Mouse (Mus musculus) kidney, postnatal 0 days (tissue): Measurements from ENCODE around the gene Cryba4. TPM values are rescaled to one million over a fixed set of nuclear protein-coding genes. Genes with fewer than 3 reads are reported as not detected.

Experiments
- ATAC-seq: fragments of 200-750 bp; cut with Nextera tagmentation; replicated peaks from 2 replicates; pipeline ENCODE4 v1.8.0; 2017; ENCODE audit warnings: low read depth, moderate number of reproducible peaks, moderate TSS enrichment, moderate library complexity; ENCODE audit not compliant: low FRiP score
- DNase-seq: peaks from one replicate; pipeline ENCODE4 v3.0.0-alpha.2; 2016; ENCODE audit warnings: low spot score
- H3K27ac ChIP-seq: fragments of 300-500 bp; sonication (generic); 2 replicates; pipeline ENCODE4 v1.5.1; 2014; ENCODE audit warnings: mild to moderate bottlenecking
- H3K27me3 ChIP-seq: fragments of 300-500 bp; sonication (generic); 2 replicates; pipeline ENCODE4 v1.6.1; 2014; ENCODE audit warnings: low read length, mixed read lengths; ENCODE audit not compliant: insufficient read depth
- H3K36me3 ChIP-seq: fragments of 300-500 bp; sonication (generic); 2 replicates; pipeline ENCODE4 v1.6.1; 2014; ENCODE audit warnings: low read length, mixed read lengths; ENCODE audit not compliant: insufficient read depth
- H3K4me1 ChIP-seq: fragments of 300-500 bp; sonication (generic); replicated peaks from 2 replicates; pipeline ENCODE4 v1.6.1; 2014; ENCODE audit warnings: antibody characterized with exemption, low read length, mixed read lengths; ENCODE audit not compliant: insufficient read depth
- H3K4me2 ChIP-seq: fragments of 300-500 bp; sonication (generic); 2 replicates; pipeline ENCODE4 v1.6.1; 2014; ENCODE audit warnings: mild to moderate bottlenecking, low read length, moderate library complexity, mixed read lengths
- H3K4me3 ChIP-seq: fragments of 300-500 bp; sonication (generic); replicated peaks from 2 replicates; pipeline ENCODE4 v1.5.1; 2014; ENCODE audit warnings: low read depth, low read length
- H3K9ac ChIP-seq: fragments of 300-500 bp; sonication (generic); 2 replicates; pipeline ENCODE4 v1.6.1; 2014; ENCODE audit warnings: low read depth, low read length
- H3K9me3 ChIP-seq: fragments of 300-500 bp; sonication (generic); replicated peaks from 2 replicates; pipeline ENCODE4 v1.6.1; 2016; ENCODE audit warnings: low read length, inconsistent platforms, mixed read lengths
- CTCF ChIP-seq: IDR thresholded peaks from 2 replicates; pipeline ENCODE4 v1.5.1; 2016; ENCODE audit warnings: antibody characterized with exemption, low read depth, mild to moderate bottlenecking, moderate library complexity
- WGBS: fragments of 180-500 bp; shearing (Covaris S2); extraction: QIAGEN DNeasy Blood & Tissue Kit; methylation state at CpG from one replicate; pipeline ENCODE4 v1.1.7; 2014; 5-methylcytosine and 5-hydroxymethylcytosine counted together
- polyA plus RNA-seq: library from polyadenylated mRNA; unstranded; fragments of >200 nt; fragmentation: Nextera tagmentation; extraction: Ambion mirVana; gene quantifications from 2 replicates; pipeline ENCODE4 v1.2.1, GENCODE M21; 2015

The Cryba4 gene
- polyA plus RNA-seq, 1 experiment from 2014 or later, result 0.58 TPM

GRCm38 (mm10) chr5:112210104-112210503 is 42.2 kb downstream of the Cryba4 start:
- H3K36me3 ChIP-seq, result no peaks in the 10 kb centered on the region
- no peak overlapping the region for H3K4me3 ChIP-seq
- WGBS, result 33% methylated on average over 8 of the region's 8 CpGs
- ATAC-seq, result no peak
- peak; percentile 93 for TF ChIP-seq CTCF
- no peak overlapping the region for H3K27ac ChIP-seq
- 0 out of 2 replicates have a peak, but pooled peaks cover 3% of the 10 kb centered on the region for H3K4me1 ChIP-seq
- H3K4me2 ChIP-seq, result no peak overlapping the region
- H3K27me3 ChIP-seq, result no peaks in the 10 kb centered on the region
- no peaks in the 10 kb centered on the region for H3K9me3 ChIP-seq
- DNase-seq, result peak; percentile 67
- no peak overlapping the region for H3K9ac ChIP-seq

- Histone ChIP-seq H3K4me2 (no peak overlapping the region), H3K27me3 (no peaks in the 10 kb centered on the region), H3K4me1 (0 out of 2 replicates have a peak, but pooled peaks cover 3% of the 10 kb centered on the region), H3K9me3 (no peaks in the 10 kb centered on the region), H3K4me3 (no peak overlapping the region), H3K27ac (no peak overlapping the region), H3K36me3 (no peaks in the 10 kb centered on the region), H3K9ac (no peak overlapping the region)
- TF ChIP-seq CTCF, result no peak
- 32% methylated on average over 4 of the region's 4 CpGs for WGBS
- no peak for ATAC-seq
- DNase-seq, result no peak
Observed at GRCm38 (mm10) chr5:112208321-112208720, 44.0 kb downstream of the Cryba4 start.

- Histone ChIP-seq H3K4me3 (no peak overlapping the region), H3K9ac (no peak overlapping the region), H3K9me3 (no peaks in the 10 kb centered on the region), H3K27ac (no peak overlapping the region), H3K36me3 (no peaks in the 10 kb centered on the region), H3K4me2 (peak overlapping the region; percentile 27; the same call in 1 of the 2 replicates), H3K27me3 (no peaks in the 10 kb centered on the region), H3K4me1 (0 out of 2 replicates have a peak, but pooled peaks cover 3% of the 10 kb centered on the region)
- 15% methylated on average over 16 of the region's 16 CpGs for WGBS
- DNase-seq (no peak), ATAC-seq (no peak)
- TF ChIP-seq CTCF, result no peak
Observed at GRCm38 (mm10) chr5:112206543-112207255, 45.6 kb downstream of the Cryba4 start.

DNA sequence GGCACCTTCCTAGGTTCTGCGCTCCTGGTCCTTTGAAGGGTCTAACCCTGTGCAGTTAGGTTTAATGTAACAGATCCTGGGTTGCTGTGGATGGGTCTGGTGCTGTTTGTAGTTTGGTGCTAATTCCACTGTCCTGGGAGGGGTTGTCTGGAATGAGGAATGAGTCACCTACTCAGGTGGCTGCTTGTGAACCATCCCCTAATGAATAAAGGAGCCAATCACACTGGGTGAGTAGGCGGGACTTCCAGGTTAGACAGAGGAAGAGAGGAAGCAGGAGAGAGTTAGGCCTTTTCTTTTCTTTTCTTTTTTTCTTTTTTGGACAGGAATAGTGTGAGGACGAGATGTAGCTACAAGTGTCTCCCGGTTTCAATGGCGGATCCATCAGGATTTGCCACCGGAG is 52.7 kb downstream of the Cryba4 start:
- H3K36me3 ChIP-seq, result no peaks in the 10 kb centered on the region
- no peaks in the 10 kb centered on the region for H3K9me3 ChIP-seq
- H3K4me2 ChIP-seq, result no peak overlapping the region
- no peaks in the 10 kb centered on the region for H3K4me1 ChIP-seq
- H3K4me3 ChIP-seq, result no peak overlapping the region
- WGBS, result 89% methylated on average over 6 of the region's 6 CpGs
- TF ChIP-seq CTCF, result no peak
- no peak overlapping the region for H3K27ac ChIP-seq
- no peaks in the 10 kb centered on the region for H3K27me3 ChIP-seq
- DNase-seq (no peak), ATAC-seq (no peak)
- no peak overlapping the region for H3K9ac ChIP-seq

Other genes with a start within 250 kb of the Cryba4 start
- 3.4 TPM in 2 replicates for gene Crybb1, start 3.3 kb upstream of the Cryba4 start, polyA plus RNA-seq
- 63.8 and 65.5 TPM in 2 replicates for gene Tpst2, start 24.2 kb upstream of the Cryba4 start, polyA plus RNA-seq
- gene Tfip11, start 73.8 kb upstream of the Cryba4 start, polyA plus RNA-seq, result 19.8 and 23.5 TPM in 2 replicates
- gene Srrd, start 90.5 kb upstream of the Cryba4 start, polyA plus RNA-seq, result 26.3 and 30.0 TPM in 2 replicates
- 25.3 and 28.0 TPM in 2 replicates for gene Hps4, start 90.6 kb upstream of the Cryba4 start, polyA plus RNA-seq
- 0.08 and 0.10 TPM in 2 replicates for gene Gm6583, start 103.5 kb upstream of the Cryba4 start, polyA plus RNA-seq
- 5.4 and 5.9 TPM in 2 replicates for gene Asphd2, start 142.3 kb upstream of the Cryba4 start, polyA plus RNA-seq
- gene Gm6588, start 196.9 kb upstream of the Cryba4 start, polyA plus RNA-seq, result not detected in 2 replicates